Mouse (Mus musculus) midbrain, embryonic 15.5 days (tissue): ENCODE measurements around the gene Zp1. TPM values are rescaled to one million over a fixed set of nuclear protein-coding genes. Genes with fewer than 3 reads are reported as not detected.
A peak's percentile ranks its signal among the peaks of the same experiment; 100 is the strongest.

Source experiments
- ATAC-seq: fragments of 200-750 bp; cut with Nextera tagmentation; replicated peaks from 2 replicates; pipeline ENCODE4 v1.8.0; 2017; ENCODE audit warnings: moderate TSS enrichment
- H3K27ac ChIP-seq: fragments of 300-500 bp; sonication (generic); 2 replicates; pipeline ENCODE4 v1.5.1; 2015; ENCODE audit warnings: mild to moderate bottlenecking, inconsistent platforms
- H3K27me3 ChIP-seq: fragments of 300-500 bp; sonication (generic); replicated peaks from 2 replicates; pipeline ENCODE4 v1.6.1; 2015; ENCODE audit warnings: inconsistent platforms
- H3K36me3 ChIP-seq: fragments of 300-500 bp; sonication (generic); replicated peaks from 2 replicates; pipeline ENCODE4 v1.6.1; 2015; ENCODE audit warnings: inconsistent platforms
- H3K4me1 ChIP-seq: fragments of 300-500 bp; sonication (generic); 2 replicates; pipeline ENCODE4 v1.6.1; 2015; ENCODE audit warnings: inconsistent platforms
- H3K4me2 ChIP-seq: fragments of 300-500 bp; sonication (generic); 2 replicates; pipeline ENCODE4 v1.6.1; 2015; ENCODE audit warnings: inconsistent platforms, mild to moderate bottlenecking, moderate library complexity
- H3K4me3 ChIP-seq: fragments of 300-500 bp; sonication (generic); 2 replicates; pipeline ENCODE4 v1.5.1; 2015; ENCODE audit warnings: mild to moderate bottlenecking, inconsistent platforms
- H3K9ac ChIP-seq: fragments of 300-500 bp; sonication (generic); 2 replicates; pipeline ENCODE4 v1.6.1; 2015; ENCODE audit warnings: mild to moderate bottlenecking, inconsistent platforms
- H3K9me3 ChIP-seq: fragments of 300-500 bp; sonication (generic); 2 replicates; pipeline ENCODE4 v1.6.1; 2016; ENCODE audit warnings: inconsistent platforms
- WGBS: fragments of 180-500 bp; shearing (Covaris S2); methylation state at CpG from one replicate; pipeline ENCODE4 v1.1.7; 2015; ENCODE audit warnings: mixed read lengths; 5-methylcytosine and 5-hydroxymethylcytosine counted together
- polyA plus RNA-seq: library from polyadenylated mRNA; unstranded; fragments of >200 nt; fragmentation: Nextera tagmentation; extraction: Ambion mirVana; gene quantifications from 2 replicates; pipeline ENCODE4 v1.2.1, GENCODE M21; 2015

Gene Zp1
- polyA plus RNA-seq, 1 experiment from 2014 or later = 0.49 TPM

- Histone ChIP-seq H3K9me3 (no peaks in the 10 kb centered on the region), H3K27me3 (no peaks in the 10 kb centered on the region), H3K9ac (peak overlapping the region; percentile 93), H3K4me3 (peak overlapping the region; percentile 76), H3K36me3 (peaks cover 51% of the 10 kb centered on the region), H3K4me1 (peaks cover 32% of the 10 kb centered on the region), H3K27ac (peak overlapping the region; percentile 91), H3K4me2 (peak overlapping the region; percentile 71)
- under 1% methylated on average over 41 of the region's 43 CpGs for WGBS
- peak; percentile 96 for ATAC-seq
Observed at GRCm38 (mm10) chr19:10869241-10869885, 51.1 kb downstream of the Zp1 start.

DNA sequence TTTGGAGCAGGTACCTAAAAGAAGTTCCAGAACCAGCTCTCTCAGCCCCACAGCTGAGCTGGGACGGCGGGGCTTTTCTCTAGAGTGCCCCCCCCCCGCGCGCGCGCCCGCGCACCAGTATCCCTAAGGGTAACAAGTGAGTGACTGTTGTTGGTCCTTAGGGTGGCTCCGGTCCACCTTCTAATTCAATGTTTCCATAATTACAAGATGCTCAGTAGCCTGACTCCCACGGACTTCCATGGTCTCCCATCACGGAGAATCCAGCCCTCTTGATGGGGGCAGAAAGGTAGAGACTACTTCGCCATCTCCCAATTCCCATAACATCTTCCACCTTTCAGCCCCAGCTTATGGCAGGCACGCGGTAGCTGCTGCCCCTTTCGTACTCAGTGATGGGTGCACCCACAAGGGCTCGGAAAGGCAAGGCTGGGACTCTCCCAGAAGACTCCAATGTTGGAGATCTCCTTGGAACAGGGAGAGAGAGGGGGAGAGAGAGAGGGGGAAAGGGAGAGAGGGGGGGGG, 51.8 kb downstream of the Zp1 start:
- ATAC-seq = peak; percentile 44
- Histone ChIP-seq H3K27me3 (no peaks in the 10 kb centered on the region), H3K4me2 (peak overlapping the region; percentile 71), H3K4me1 (peaks cover 32% of the 10 kb centered on the region), H3K9ac (peak overlapping the region; percentile 93), H3K9me3 (no peaks in the 10 kb centered on the region), H3K4me3 (peak overlapping the region; percentile 76), H3K36me3 (peaks cover 51% of the 10 kb centered on the region), H3K27ac (peak overlapping the region; percentile 91)
- under 1% methylated on average over 17 of the region's 17 CpGs for WGBS

DNA sequence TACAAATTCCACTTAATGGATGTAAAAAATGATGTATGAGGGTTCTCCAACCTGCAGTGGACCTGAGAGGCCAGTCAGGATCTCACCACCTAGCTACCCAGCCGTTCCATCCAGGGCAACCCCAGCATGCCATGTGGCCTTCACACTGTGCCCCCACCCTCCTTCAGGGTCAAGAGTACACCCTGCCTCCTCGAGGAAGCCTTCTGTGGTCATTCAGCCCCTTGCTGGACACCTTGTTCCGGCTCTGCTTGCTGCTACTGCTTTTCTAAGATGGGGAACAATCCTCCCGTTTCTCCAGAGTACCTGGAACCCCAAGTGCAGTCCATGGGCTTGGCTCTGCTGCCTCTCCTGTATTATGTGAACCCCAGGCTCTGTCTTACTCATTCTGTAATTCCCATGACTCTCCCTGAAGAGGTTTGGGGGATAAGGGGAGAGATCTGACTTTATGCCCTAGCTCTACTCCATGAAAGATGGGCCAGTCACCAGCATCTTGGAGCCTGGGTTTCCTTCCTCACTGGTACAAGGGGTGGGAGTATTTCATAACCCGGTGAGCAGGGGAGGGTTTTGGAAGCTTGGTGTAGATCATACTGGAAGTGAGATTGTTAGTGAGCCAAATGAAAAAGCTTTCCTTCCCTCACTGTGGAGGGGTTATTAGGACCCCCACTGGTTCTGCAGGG, 52.3 kb downstream of the Zp1 start:
- peak overlapping the region; percentile 93 for H3K9ac ChIP-seq
- peaks cover 32% of the 10 kb centered on the region for H3K4me1 ChIP-seq
- no peaks in the 10 kb centered on the region for H3K27me3 ChIP-seq
- ATAC-seq = no peak
- peak overlapping the region; percentile 71 for H3K4me2 ChIP-seq
- peak overlapping the region; percentile 91 for H3K27ac ChIP-seq
- peak overlapping the region; percentile 76 for H3K4me3 ChIP-seq
- 20% methylated on average over 5 of the region's 5 CpGs for WGBS
- H3K36me3 ChIP-seq = peaks cover 51% of the 10 kb centered on the region
- H3K9me3 ChIP-seq = no peaks in the 10 kb centered on the region

GRCm38 (mm10) chr19:10866351-10866750, 54.1 kb downstream of the Zp1 start:
- ATAC-seq = no peak
- Histone ChIP-seq H3K27me3 (no peaks in the 10 kb centered on the region), H3K4me2 (peak overlapping the region; percentile 71; the same call in 1 of the 2 replicates), H3K9me3 (no peaks in the 10 kb centered on the region), H3K4me1 (peaks cover 32% of the 10 kb centered on the region), H3K36me3 (peaks cover 47% of the 10 kb centered on the region), H3K9ac (no peak overlapping the region), H3K4me3 (no peak overlapping the region), H3K27ac (no peak overlapping the region)
- 92% methylated on average over 13 of the region's 13 CpGs for WGBS

Other genes starting within 250 kb of the Zp1 start
- gene Pga5, start 242.6 kb downstream of the Zp1 start, polyA plus RNA-seq = not detected in 2 replicates
- gene Vps37c, start 231.9 kb downstream of the Zp1 start, polyA plus RNA-seq = 31.8 TPM in 2 replicates
- 0.52 and 0.86 TPM in 2 replicates for gene Cd5, start 181.6 kb downstream of the Zp1 start, polyA plus RNA-seq
- 0.19 TPM in 1 of 2 replicates, not detected in the other for gene Cd6, start 90.6 kb downstream of the Zp1 start, polyA plus RNA-seq
- 0.13 and 0.31 TPM in 2 replicates for gene Slc15a3, start 80.9 kb downstream of the Zp1 start, polyA plus RNA-seq
- 224 and 236 TPM in 2 replicates for gene Tmem132a, start 50.7 kb downstream of the Zp1 start, polyA plus RNA-seq
- 46.2 and 48.4 TPM in 2 replicates for gene Tmem109, start 38.6 kb downstream of the Zp1 start, polyA plus RNA-seq
- 44.5 and 47.5 TPM in 2 replicates for gene Prpf19, start 25.4 kb downstream of the Zp1 start, polyA plus RNA-seq
- gene Ptgdr2, start 16.5 kb upstream of the Zp1 start, polyA plus RNA-seq = 0.06 and 0.12 TPM in 2 replicates
- 13.3 and 14.1 TPM in 2 replicates for gene Ccdc86, start 28.6 kb upstream of the Zp1 start, polyA plus RNA-seq
- gene Ms4a10, start 54.0 kb upstream of the Zp1 start, polyA plus RNA-seq = not detected in 2 replicates
- gene Ms4a15, start 72.6 kb upstream of the Zp1 start, polyA plus RNA-seq = not detected in 2 replicates
- not detected in 2 replicates for gene Ms4a18, start 97.4 kb upstream of the Zp1 start, polyA plus RNA-seq
- gene Ms4a8a, start 160.5 kb upstream of the Zp1 start, polyA plus RNA-seq = not detected in 2 replicates
- gene 1700017D01Rik, start 210.2 kb upstream of the Zp1 start, polyA plus RNA-seq = not detected in 2 replicates
- not detected in 2 replicates for gene 1700025F22Rik, start 244.7 kb upstream of the Zp1 start, polyA plus RNA-seq